Mouse (Mus musculus) erythroblast, embryonic 14.5 days (primary cell): Measurements from ENCODE around the gene Usp21. TPM values are rescaled to one million over a fixed set of nuclear protein-coding genes. Genes with fewer than 3 reads are reported as not detected.
A peak's percentile ranks its signal among the peaks of the same experiment; 100 is the strongest.

Experiments
- H3K27me3 ChIP-seq: 2 replicates; pipeline ENCODE4 v1.6.1; 2012; ENCODE audit warnings: inconsistent platforms; ENCODE audit not compliant: control insufficient read depth
- H3K36me3 ChIP-seq: 2 replicates; pipeline ENCODE4 v1.6.1; 2012; ENCODE audit warnings: mild to moderate bottlenecking, inconsistent platforms; ENCODE audit not compliant: control insufficient read depth
- H3K4me1 ChIP-seq: 2 replicates; pipeline ENCODE4 v1.6.1; 2012; ENCODE audit warnings: inconsistent platforms; ENCODE audit not compliant: control insufficient read depth
- H3K4me3 ChIP-seq: replicated peaks from 2 replicates; pipeline ENCODE3; 2012; ENCODE audit warnings: moderate library complexity, mild to moderate bottlenecking, inconsistent platforms
- H3K9me3 ChIP-seq: 2 replicates; pipeline ENCODE4 v1.6.1; 2012; ENCODE audit warnings: low read length, inconsistent platforms, mixed read lengths; ENCODE audit not compliant: control insufficient read depth
- GATA1 ChIP-seq: IDR thresholded peaks from 2 replicates; pipeline ENCODE4 v1.6.1; 2012; ENCODE audit warnings: low read length, inconsistent platforms, mixed read lengths
- TAL1 ChIP-seq: IDR thresholded peaks from 3 replicates; pipeline ENCODE4 v1.6.1; 2012; ENCODE audit warnings: low read length, inconsistent platforms, mixed read lengths
- polyA plus RNA-seq: library from polyadenylated mRNA; stranded (reverse); fragments of >175 nt; gene quantifications from 2 replicates; pipeline ENCODE4 v1.2.3, GENCODE M21; 2012

The Usp21 gene
- polyA plus RNA-seq, 1 experiment: 8.4 TPM

DNA sequence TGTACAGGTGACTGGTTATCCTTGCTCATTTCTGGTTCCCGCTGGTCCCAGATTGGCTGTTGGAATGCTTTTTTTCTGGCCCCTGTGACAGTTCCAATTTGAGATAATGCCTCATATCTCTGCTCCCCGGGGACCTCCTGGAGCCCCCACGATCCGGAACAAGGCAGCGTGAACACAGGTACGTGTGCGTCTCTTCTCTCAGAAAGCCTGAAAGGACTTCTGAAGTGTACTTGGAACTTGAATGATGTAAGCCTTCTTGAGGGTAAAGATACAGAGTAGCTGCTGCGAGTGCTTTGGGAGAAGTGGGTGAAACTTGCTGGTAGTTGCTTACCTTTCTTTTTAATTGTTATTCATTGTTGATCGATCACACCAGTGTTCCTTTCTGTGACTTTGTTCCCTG lies 16.6 kb downstream of the Usp21 start:
- TF ChIP-seq GATA1 (peak; percentile 41; the same call in 1 of the 2 replicates), TAL1 (no peak)
- Histone ChIP-seq H3K27me3 (0 out of 2 replicates have a peak, but pooled peaks cover 2% of the 10 kb centered on the region), H3K36me3 (peaks cover 48% of the 10 kb centered on the region), H3K4me1 (peaks cover 64% of the 10 kb centered on the region), H3K4me3 (peak overlapping the region; percentile 70), H3K9me3 (0 out of 2 replicates have a peak, but pooled peaks cover 2% of the 10 kb centered on the region)

- H3K36me3 ChIP-seq: peaks cover 41% of the 10 kb centered on the region
- TF ChIP-seq TAL1 (no peak), GATA1 (no peak)
- H3K9me3 ChIP-seq: 0 out of 2 replicates have a peak, but pooled peaks cover 2% of the 10 kb centered on the region
- H3K27me3 ChIP-seq: 0 out of 2 replicates have a peak, but pooled peaks cover 2% of the 10 kb centered on the region
- H3K4me3 ChIP-seq: peak overlapping the region; percentile 70
- peaks cover 59% of the 10 kb centered on the region for H3K4me1 ChIP-seq
Observed at GRCm38 (mm10) chr1:171270573-171270900, 17.3 kb downstream of the Usp21 start.

GRCm38 (mm10) chr1:171269848-171270572 lies 17.8 kb downstream of the Usp21 start, which contains the start of gene B4galt3:
B4galt3 (plus strand) TSS chr1:171270328.
- Histone ChIP-seq H3K27me3 (0 out of 2 replicates have a peak, but pooled peaks cover 6% of the 10 kb centered on the region), H3K9me3 (0 out of 2 replicates have a peak, but pooled peaks cover 2% of the 10 kb centered on the region), H3K36me3 (peaks cover 36% of the 10 kb centered on the region), H3K4me1 (peaks cover 54% of the 10 kb centered on the region), H3K4me3 (peak within 1 kb of the TSS; percentile 70)
- no peak for TF ChIP-seq TAL1
- TF ChIP-seq GATA1: 0 out of 2 replicates have a peak, but pooled peaks have one; percentile 49

DNA sequence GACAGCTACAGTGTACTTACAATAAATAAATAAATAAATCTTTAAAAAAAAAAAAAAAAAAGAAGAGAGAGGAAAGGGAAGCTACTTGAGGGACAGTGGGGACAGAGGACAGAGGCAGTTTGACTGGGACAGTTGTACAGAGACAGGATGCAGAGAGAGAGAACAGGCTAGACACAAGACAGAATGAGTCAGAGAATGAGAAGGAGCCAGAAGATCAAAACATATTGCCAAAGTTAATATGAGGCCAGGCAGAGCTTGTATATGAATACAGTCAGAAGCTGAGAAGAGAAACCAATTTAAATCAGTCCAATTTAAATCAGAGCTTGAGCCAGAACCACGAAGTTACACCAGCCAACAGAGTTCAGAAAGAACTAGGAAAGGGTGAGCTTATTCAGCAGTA lies 19.4 kb downstream of the Usp21 start:
- H3K4me1 ChIP-seq: peaks cover 38% of the 10 kb centered on the region
- no peak for TF ChIP-seq GATA1
- TF ChIP-seq TAL1: no peak
- H3K4me3 ChIP-seq: no peak overlapping the region

DNA sequence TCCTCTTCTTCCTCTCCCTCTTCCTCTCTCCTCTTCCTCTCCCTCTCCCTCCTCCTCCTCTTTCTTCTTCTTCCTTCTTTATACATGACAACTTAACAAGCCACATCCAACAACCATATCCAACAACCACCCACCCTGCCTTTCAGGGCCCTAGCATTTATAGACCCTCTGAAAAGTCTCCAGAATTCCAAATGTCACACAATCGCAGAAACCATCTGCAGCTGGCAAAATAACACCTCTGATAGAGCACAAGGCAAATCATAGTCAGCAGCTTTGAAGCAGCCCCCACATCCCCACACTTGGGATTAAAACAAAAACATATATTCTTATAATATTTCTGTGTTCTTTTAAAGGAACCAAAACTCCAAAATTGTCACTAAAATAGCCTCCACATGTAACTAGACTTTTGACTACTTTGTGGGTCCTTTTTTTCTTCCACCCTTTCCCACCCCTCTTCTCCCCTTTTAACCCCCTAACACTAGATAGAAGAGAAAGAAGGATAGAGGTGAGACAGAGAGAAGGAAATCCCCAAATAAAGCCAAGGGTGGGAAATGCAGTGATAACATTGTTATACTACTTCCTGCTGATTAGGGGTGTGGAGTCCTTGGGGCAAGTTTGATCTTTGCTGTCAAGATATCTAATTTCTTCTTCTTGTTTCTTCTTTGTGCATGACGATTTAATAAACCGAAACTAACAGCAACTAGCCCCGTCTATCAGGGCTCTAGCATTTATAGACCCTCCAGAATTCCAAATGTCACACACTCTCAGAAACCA lies 21.6 kb downstream of the Usp21 start:
- H3K4me1 ChIP-seq: peaks cover 22% of the 10 kb centered on the region
- H3K27me3 ChIP-seq: peaks cover 35% of the 10 kb centered on the region
- no peaks in the 10 kb centered on the region for H3K9me3 ChIP-seq
- no peaks in the 10 kb centered on the region for H3K36me3 ChIP-seq
- TF ChIP-seq TAL1 (no peak), GATA1 (no peak)
- H3K4me3 ChIP-seq: no peak overlapping the region

More for the DNA sequence above, 19.4 kb downstream of the Usp21 start:
- H3K27me3 ChIP-seq: peaks cover 16% of the 10 kb centered on the region
- peaks cover 19% of the 10 kb centered on the region for H3K36me3 ChIP-seq
- 0 out of 2 replicates have a peak, but pooled peaks cover 2% of the 10 kb centered on the region for H3K9me3 ChIP-seq

GRCm38 (mm10) chr1:171263666-171264461 lies 23.9 kb downstream of the Usp21 start:
- H3K4me3 ChIP-seq: no peak overlapping the region
- H3K36me3 ChIP-seq: no peaks in the 10 kb centered on the region
- no peaks in the 10 kb centered on the region for H3K9me3 ChIP-seq
- H3K27me3 ChIP-seq: peaks cover 57% of the 10 kb centered on the region
- peaks cover 9% of the 10 kb centered on the region for H3K4me1 ChIP-seq
- TF ChIP-seq GATA1 (no peak), TAL1 (no peak)

DNA sequence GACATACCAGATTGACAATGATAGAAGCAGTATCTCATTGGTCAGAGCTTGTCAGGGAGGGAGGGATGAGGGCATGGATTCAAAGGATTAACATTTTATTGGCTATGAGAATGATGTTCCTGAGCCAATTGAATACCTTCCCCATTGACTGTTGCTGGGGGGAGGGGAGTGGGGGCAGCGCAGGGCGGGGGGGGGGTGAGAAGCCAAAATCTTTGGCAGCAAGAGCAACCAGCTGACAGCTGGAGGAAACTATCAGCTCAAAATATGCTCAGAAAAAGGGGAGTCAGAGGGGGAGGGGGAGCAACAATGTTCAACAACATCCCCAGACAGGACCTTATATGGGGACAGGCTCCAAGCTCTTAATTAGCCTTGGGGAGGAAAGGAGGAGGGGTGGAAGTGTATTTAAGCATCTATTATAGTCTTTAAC lies 24.6 kb downstream of the Usp21 start:
- Histone ChIP-seq H3K4me1 (peaks cover 9% of the 10 kb centered on the region), H3K36me3 (no peaks in the 10 kb centered on the region), H3K4me3 (no peak overlapping the region), H3K9me3 (no peaks in the 10 kb centered on the region), H3K27me3 (peaks cover 60% of the 10 kb centered on the region)
- TF ChIP-seq GATA1: no peak
- TF ChIP-seq TAL1: no peak

DNA sequence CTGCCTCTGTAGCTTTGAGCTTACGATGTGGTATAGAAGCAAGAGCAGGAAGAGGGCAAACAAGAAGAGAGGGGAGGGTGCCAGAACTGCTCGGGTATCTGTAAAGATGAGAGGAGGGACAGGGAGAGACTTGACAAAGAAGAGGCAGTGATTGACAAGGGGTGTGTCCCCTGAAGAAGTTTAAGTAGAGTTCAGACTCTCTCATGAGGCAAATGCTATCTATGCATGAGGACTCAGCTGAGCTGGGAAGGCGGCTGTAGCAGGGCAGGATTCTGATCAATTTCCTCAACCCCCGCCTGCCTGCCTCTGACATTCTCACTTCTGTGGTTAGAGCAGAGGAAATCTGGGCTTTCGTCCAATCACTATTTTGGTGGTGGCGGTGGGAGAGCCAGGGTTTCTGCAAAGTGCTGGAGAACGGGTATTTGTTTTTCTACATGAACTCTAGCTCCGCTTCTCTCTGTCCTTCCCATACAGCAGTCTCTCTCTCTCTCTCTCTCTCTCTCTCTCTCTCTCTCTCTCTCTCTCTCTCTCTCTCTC lies 25.1 kb downstream of the Usp21 start:
- no peaks in the 10 kb centered on the region for H3K9me3 ChIP-seq
- TF ChIP-seq TAL1 (no peak), GATA1 (no peak)
- peaks cover 65% of the 10 kb centered on the region for H3K27me3 ChIP-seq
- no peak overlapping the region for H3K4me3 ChIP-seq
- peaks cover 12% of the 10 kb centered on the region for H3K4me1 ChIP-seq
- H3K36me3 ChIP-seq: no peaks in the 10 kb centered on the region
